ENCODE assay signal across 25 mouse cellular contexts in the genomic region with DNA sequence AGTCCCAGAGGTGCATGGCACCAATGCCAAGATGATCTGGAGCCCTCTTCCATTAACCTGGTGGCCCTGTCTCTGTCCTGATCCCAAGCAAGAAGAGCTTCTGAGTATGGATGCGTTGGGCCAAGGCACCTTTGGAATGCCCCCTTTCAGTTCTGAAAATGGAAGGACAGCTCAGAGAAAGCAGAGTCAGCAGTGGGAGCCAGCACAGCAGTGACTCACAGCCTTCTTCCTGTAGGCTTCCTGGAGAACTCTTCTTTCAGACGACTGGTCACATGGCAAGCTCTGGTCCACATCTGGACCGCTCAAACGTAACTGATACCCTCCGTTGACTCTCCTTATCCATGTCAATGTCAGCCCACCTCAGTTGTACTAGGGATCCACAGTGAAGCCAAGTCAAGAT.
"Had no signal": no experiment of that assay in that cellular context is flagged by ENCODE, and none has a peak within 500 bp of the region (broad histone marks: within the 10 kb centered on the region; RNA-seq: fewer than 3 reads in every experiment).

No protein-coding gene starts in this region.

- ATAC-seq: hindbrain, postnatal 0 days; intestine, embryonic 16.5 days; liver, postnatal 0 days had no signal

- H3K27ac ChIP-seq: heart, adult 2 months; heart, embryonic 13.5 days; heart, embryonic 15.5 days; hindbrain, embryonic 13.5 days; hindbrain, embryonic 15.5 days; hindbrain, postnatal 0 days; kidney, embryonic 15.5 days; kidney, postnatal 0 days; limb, embryonic 10.5 days; limb, embryonic 12.5 days; liver, embryonic 13.5 days; liver, embryonic 15.5 days had no signal

- H3K4me3 ChIP-seq: heart, adult 2 months; heart, embryonic 13.5 days; heart, embryonic 15.5 days; hindbrain, embryonic 13.5 days; hindbrain, embryonic 15.5 days; kidney, embryonic 15.5 days; limb, embryonic 10.5 days; limb, embryonic 12.5 days; liver, embryonic 13.5 days; liver, embryonic 15.5 days had no signal

- DNase-seq: gastrocnemius, postnatal 14 days; gastrocnemius, postnatal 36 days; heart, adult 2 months; heart, postnatal 14 days; heart, postnatal 36 days; kidney, adult 11 months; kidney, adult 2 months; kidney, adult 9 months; kidney, postnatal 14 days; kidney, postnatal 36 days; layer of hippocampus, adult 9-11 months; liver, embryonic 13.5 days; liver, postnatal 0 days; lung, adult 2 months had no signal
